Mouse (Mus musculus): ENCODE data around the gene Ipo11. TPM values are rescaled to one million over a fixed set of nuclear protein-coding genes. Genes with fewer than 3 reads are reported as not detected.
A peak's percentile ranks its signal among the peaks of the same experiment; 100 is the strongest.

Ipo11 gene
- polyA plus RNA-seq, 1 experiment from 2014 or later, result 40.7 TPM

GRCm38 (mm10) chr13:106761661-106762060 lies 175.1 kb downstream of the Ipo11 start:
- Histone ChIP-seq H3K36me3 (no peaks in the 10 kb centered on the region), H3K4me1 (replicated peaks) (peaks cover 9% of the 10 kb centered on the region; the same call in 1 of the 2 replicates), H3K4me2 (no peak overlapping the region), H3K9ac (no peak overlapping the region), H3K9me3 (replicated peaks) (no peaks in the 10 kb centered on the region), H3K27me3 (no peaks in the 10 kb centered on the region), H3K4me3 (replicated peaks) (no peak overlapping the region), H3K27ac (no peak overlapping the region)
- 63% methylated on average over 1 of the region's 1 CpGs for WGBS (ENCODE audit: insufficient replicate concordance)
- DNase-seq (no peak), ATAC-seq (ENCODE audit: low read depth) (no peak)

- WGBS (ENCODE audit: insufficient replicate concordance), result 18% methylated on average over 14 of the region's 14 CpGs
- DNase-seq, result no peak
- Histone ChIP-seq H3K36me3 (no peaks in the 10 kb centered on the region), H3K4me3 (replicated peaks) (no peak overlapping the region), H3K9ac (no peak overlapping the region), H3K4me2 (peak overlapping the region; percentile 21; the same call in 1 of the 2 replicates), H3K4me1 (replicated peaks) (peaks cover 9% of the 10 kb centered on the region; the same call in 1 of the 2 replicates), H3K27ac (peak overlapping the region; percentile 35), H3K27me3 (no peaks in the 10 kb centered on the region), H3K9me3 (replicated peaks) (no peaks in the 10 kb centered on the region)
- peak; percentile 64 for ATAC-seq (ENCODE audit: low read depth)
These were observed 176.4 kb downstream of the Ipo11 start for GRCm38 (mm10) chr13:106760232-106760875.

- Histone ChIP-seq H3K4me3 (replicated peaks) (no peak overlapping the region), H3K27me3 (no peaks in the 10 kb centered on the region), H3K9me3 (replicated peaks) (no peaks in the 10 kb centered on the region), H3K36me3 (no peaks in the 10 kb centered on the region), H3K27ac (no peak overlapping the region), H3K4me2 (no peak overlapping the region), H3K4me1 (replicated peaks) (peaks cover 9% of the 10 kb centered on the region; the same call in 1 of the 2 replicates), H3K9ac (no peak overlapping the region)
- WGBS (ENCODE audit: insufficient replicate concordance), result 55% methylated on average over 5 of the region's 5 CpGs
- no peak for DNase-seq
- ATAC-seq (ENCODE audit: low read depth), result no peak
These were observed 180.9 kb downstream of the Ipo11 start for GRCm38 (mm10) chr13:106755892-106756291.

- no peaks in the 10 kb centered on the region for H3K36me3 ChIP-seq
- no peaks in the 10 kb centered on the region for H3K4me1 ChIP-seq (replicated peaks)
- H3K4me3 ChIP-seq (replicated peaks), result no peak overlapping the region
- DNase-seq (no peak), ATAC-seq (ENCODE audit: low read depth) (no peak)
- no peak overlapping the region for H3K27ac ChIP-seq
- WGBS (ENCODE audit: insufficient replicate concordance), result 59% methylated on average over 3 of the region's 3 CpGs
- H3K9ac ChIP-seq, result no peak overlapping the region
- no peaks in the 10 kb centered on the region for H3K9me3 ChIP-seq (replicated peaks)
- no peaks in the 10 kb centered on the region for H3K27me3 ChIP-seq
- no peak overlapping the region for H3K4me2 ChIP-seq
These were observed 182.5 kb downstream of the Ipo11 start for GRCm38 (mm10) chr13:106754216-106754615.

GRCm38 (mm10) chr13:106751951-106752350 lies 184.8 kb downstream of the Ipo11 start:
- no peaks in the 10 kb centered on the region for H3K4me1 ChIP-seq (replicated peaks)
- H3K36me3 ChIP-seq, result no peaks in the 10 kb centered on the region
- no peak overlapping the region for H3K4me2 ChIP-seq
- no peak overlapping the region for H3K9ac ChIP-seq
- H3K4me3 ChIP-seq (replicated peaks), result no peak overlapping the region
- no peak overlapping the region for H3K27ac ChIP-seq
- DNase-seq (no peak), ATAC-seq (ENCODE audit: low read depth) (no peak)
- 64% methylated on average over 1 of the region's 1 CpGs for WGBS (ENCODE audit: insufficient replicate concordance)
- H3K27me3 ChIP-seq, result no peaks in the 10 kb centered on the region
- H3K9me3 ChIP-seq (replicated peaks), result no peaks in the 10 kb centered on the region

GRCm38 (mm10) chr13:106746823-106747222 lies 189.9 kb downstream of the Ipo11 start:
- no peak for ATAC-seq (ENCODE audit: low read depth)
- no peak overlapping the region for H3K9ac ChIP-seq
- 60% methylated on average over 5 of the region's 5 CpGs for WGBS (ENCODE audit: insufficient replicate concordance)

GRCm38 (mm10) chr13:106745201-106745600 lies 191.6 kb downstream of the Ipo11 start:
- no peak overlapping the region for H3K4me3 ChIP-seq (replicated peaks)
- no peaks in the 10 kb centered on the region for H3K4me1 ChIP-seq (replicated peaks)
- no peaks in the 10 kb centered on the region for H3K36me3 ChIP-seq
- no peaks in the 10 kb centered on the region for H3K27me3 ChIP-seq
- WGBS (ENCODE audit: insufficient replicate concordance), result 14% methylated on average over 6 of the region's 6 CpGs
- no peak for DNase-seq
- H3K4me2 ChIP-seq, result no peak overlapping the region
- H3K27ac ChIP-seq, result no peak overlapping the region
- no peak overlapping the region for H3K9ac ChIP-seq
- no peak for ATAC-seq (ENCODE audit: low read depth)
- no peaks in the 10 kb centered on the region for H3K9me3 ChIP-seq (replicated peaks)

More at GRCm38 (mm10) chr13:106746823-106747222, 189.9 kb downstream of the Ipo11 start:
- Histone ChIP-seq H3K9me3 (replicated peaks) (no peaks in the 10 kb centered on the region), H3K36me3 (no peaks in the 10 kb centered on the region), H3K4me2 (no peak overlapping the region), H3K27ac (no peak overlapping the region), H3K27me3 (no peaks in the 10 kb centered on the region), H3K4me3 (replicated peaks) (no peak overlapping the region), H3K4me1 (replicated peaks) (no peaks in the 10 kb centered on the region)
- no peak for DNase-seq

Other genes starting within 250 kb of the Ipo11 start
- 23.9 and 27.7 TPM in 2 replicates for gene Dimt1, start 10.2 kb upstream of the Ipo11 start, polyA plus RNA-seq (2015; fragmentation: Nextera tagmentation; extraction: Ambion mirVana)
- gene Kif2a, start 85.2 kb upstream of the Ipo11 start, polyA plus RNA-seq (2015; fragmentation: Nextera tagmentation; extraction: Ambion mirVana), result 22.3 and 27.6 TPM in 2 replicates

Data from liver, embryonic 13.5 days (tissue).